Mouse (Mus musculus) heart, postnatal 0 days (tissue): ENCODE data around the gene Ush1g.

Experiments used
- CTCF ChIP-seq: IDR thresholded peaks from 2 replicates; pipeline ENCODE4 v1.5.1; 2016; ENCODE audit warnings: antibody characterized with exemption, control low read depth, low read depth
- EP300 ChIP-seq: IDR thresholded peaks from 2 replicates; pipeline ENCODE4 v1.6.1; 2016; ENCODE audit warnings: antibody characterized with exemption, low read depth

DNA sequence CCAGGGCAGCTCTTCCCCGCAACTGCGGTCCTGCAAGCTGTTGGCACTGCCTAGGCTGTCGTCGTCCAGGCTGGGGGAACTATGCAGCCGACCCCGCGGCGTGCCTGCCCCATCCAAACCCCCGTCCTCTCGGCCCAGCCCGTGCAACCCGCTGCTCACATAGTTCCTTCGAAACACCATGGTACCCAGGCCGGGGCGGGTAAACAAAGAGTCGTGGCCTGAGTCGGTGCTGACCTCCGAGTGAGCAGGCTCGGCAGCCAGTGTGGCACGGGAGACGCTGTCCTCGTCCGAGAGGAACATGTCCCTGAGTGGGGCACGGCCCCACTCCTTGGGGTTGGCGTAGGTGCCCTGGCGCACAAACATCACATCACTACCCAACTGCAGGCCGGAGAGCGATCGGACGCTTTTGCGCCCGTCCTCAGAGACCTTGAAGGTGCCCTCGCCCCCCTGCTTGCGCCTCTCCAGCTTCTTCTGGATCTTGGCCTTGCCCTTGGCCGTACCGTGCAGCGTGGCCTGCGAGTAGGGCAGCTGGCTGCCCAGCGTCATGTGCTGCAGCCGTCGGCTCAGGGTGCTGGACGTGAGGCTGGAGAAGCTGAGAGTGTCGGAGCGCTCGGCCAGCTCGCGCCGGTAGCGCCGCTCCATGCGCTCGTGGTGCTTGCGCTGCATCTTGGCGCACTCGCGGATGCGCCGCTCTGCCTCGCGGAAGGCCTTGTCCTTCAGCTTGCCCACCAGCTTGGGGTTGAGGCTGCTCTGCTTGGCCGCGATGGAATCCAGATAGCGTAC lies 3.4 kb downstream of the Ush1g start:
- TF ChIP-seq CTCF (no peak), EP300 (no peak)
